Mouse (Mus musculus) cerebellum, postnatal 14 days (tissue): ENCODE measurements around the gene Eif3k.

Experiments
- DNase-seq, 2 experiments: peaks; one replicate each; pipeline ENCODE4 v3.0.0; 2021; ENCODE audit warnings: mixed read lengths in 2 of 2

Gene Eif3k

GRCm38 (mm10) chr7:28957997-28958725 is 23.5 kb downstream of the Eif3k start:
- DNase-seq = no peak

GRCm38 (mm10) chr7:28957286-28957685 is 24.4 kb downstream of the Eif3k start:
- no peak for DNase-seq

GRCm38 (mm10) chr7:28956270-28956669 is 25.4 kb downstream of the Eif3k start:
- DNase-seq = no peak

- no peak for DNase-seq
These were observed 26.3 kb downstream of the Eif3k start for GRCm38 (mm10) chr7:28955295-28955897.

GRCm38 (mm10) chr7:28954773-28955172 is 26.9 kb downstream of the Eif3k start:
- DNase-seq = no peak

- no peak for DNase-seq
These were observed 27.9 kb downstream of the Eif3k start for GRCm38 (mm10) chr7:28953476-28954376.

- DNase-seq = no peak
These were observed 28.9 kb downstream of the Eif3k start for GRCm38 (mm10) chr7:28952786-28953185.

GRCm38 (mm10) chr7:28951764-28952163 is 29.9 kb downstream of the Eif3k start:
- no peak for DNase-seq

- DNase-seq = no peak
These were observed 31.2 kb downstream of the Eif3k start for GRCm38 (mm10) chr7:28950346-28951037.

- no peak for DNase-seq
These were observed 32.4 kb downstream of the Eif3k start for GRCm38 (mm10) chr7:28949298-28949697.

- no peak for DNase-seq
These were observed 32.9 kb downstream of the Eif3k start for GRCm38 (mm10) chr7:28948746-28949145.

GRCm38 (mm10) chr7:28946271-28946610 is 35.4 kb downstream of the Eif3k start:
- no peak for DNase-seq

- DNase-seq = no peak
These were observed 36.0 kb downstream of the Eif3k start for GRCm38 (mm10) chr7:28945416-28946270.

GRCm38 (mm10) chr7:28944756-28945415 is 36.8 kb downstream of the Eif3k start:
- DNase-seq = no peak

GRCm38 (mm10) chr7:28943451-28944180 is 38.0 kb downstream of the Eif3k start:
- DNase-seq = no peak

- DNase-seq = no peak
These were observed 40.1 kb downstream of the Eif3k start for GRCm38 (mm10) chr7:28941542-28941941.

GRCm38 (mm10) chr7:28941129-28941528 is 40.5 kb downstream of the Eif3k start:
- no peak for DNase-seq

GRCm38 (mm10) chr7:28939418-28940183 is 42.1 kb downstream of the Eif3k start:
- DNase-seq = no peak

GRCm38 (mm10) chr7:28938654-28939053 is 43.0 kb downstream of the Eif3k start:
- no peak for DNase-seq

GRCm38 (mm10) chr7:28936787-28937186 is 44.9 kb downstream of the Eif3k start:
- DNase-seq = no peak
